Mouse (Mus musculus) testis, adult 2 months (tissue): ENCODE measurements at regions not wholly inside any gene's neighbourhood (a gene's known extent, or its start where the extent isn't known, plus 50 kb on each side); places are given as distances from the start of the nearest gene placed in this dataset.

Experiments used
- CTCF ChIP-seq: fragments of 200-500 bp; IDR thresholded peaks from 2 replicates; pipeline ENCODE4 v1.5.1; 2012; ENCODE audit warnings: low read depth, mild to moderate bottlenecking, inconsistent platforms, low read length, moderate library complexity; ENCODE audit not compliant: control insufficient read depth, insufficient read depth, insufficient replicate concordance
- POLR2A ChIP-seq: fragments of 200-500 bp; IDR thresholded peaks from 2 replicates; pipeline ENCODE4 v1.6.1; 2012; ENCODE audit warnings: low read depth, mild to moderate bottlenecking, inconsistent platforms, low read length, moderate library complexity; ENCODE audit not compliant: control insufficient read depth

- TF ChIP-seq CTCF: no peak
- no peak for TF ChIP-seq POLR2A
These were observed 98.6 kb upstream of the Samsn1 start for GRCm38 (mm10) chr16:76120712-76121111.
